Mouse (Mus musculus) ES-E14 (cell line): ENCODE measurements around the gene Sptb.

ENCODE experiments used
- CHD2 ChIP-seq: IDR thresholded peaks from 2 replicates; pipeline ENCODE4 v1.6.1; 2014; ENCODE audit warnings: mild to moderate bottlenecking, low read depth, low read length, inconsistent platforms
- HCFC1 ChIP-seq: IDR thresholded peaks from 2 replicates; pipeline ENCODE4 v1.6.1; 2012; ENCODE audit warnings: low read length, inconsistent platforms, borderline replicate concordance; ENCODE audit not compliant: insufficient read depth
- MAFK ChIP-seq: IDR thresholded peaks from 2 replicates; pipeline ENCODE4 v1.6.1; 2014; ENCODE audit warnings: mild to moderate bottlenecking, low read depth, low read length, inconsistent platforms; ENCODE audit not compliant: insufficient read depth
- ZNF384 ChIP-seq: IDR thresholded peaks from 2 replicates; pipeline ENCODE4 v1.6.1; 2012; ENCODE audit warnings: low read depth, low read length, inconsistent platforms

- TF ChIP-seq MAFK (no peak), ZNF384 (no peak), CHD2 (no peak), HCFC1 (no peak)
Measured at GRCm38 (mm10) chr12:76727955-76728354, 17.6 kb upstream of the Sptb start.
